Mouse (Mus musculus) C2C12 (cell line): ENCODE data around the gene Eif1ad. TPM values are rescaled to one million over a fixed set of nuclear protein-coding genes. Genes with fewer than 3 reads are reported as not detected.
"Not testable (repeated sequence)": the region's sequence is repeated elsewhere in the genome, so short reads cannot be mapped to it uniquely, and the experiment has no call there.

Experiments used
- H3K27me3 ChIP-seq: one replicate; pipeline ENCODE4 v1.6.1; 2011; ENCODE audit not compliant: control insufficient read depth, insufficient read depth, insufficient read length
- H3K36me3 ChIP-seq: one replicate; pipeline ENCODE4 v1.6.1; 2011; ENCODE audit not compliant: control insufficient read depth, insufficient read depth
- H3K4me3 ChIP-seq: one replicate; pipeline ENCODE4 v1.5.1; 2011; ENCODE audit warnings: mild to moderate bottlenecking, control low read depth; ENCODE audit not compliant: poor library complexity, insufficient read depth, severe bottlenecking
- H3K79me2 ChIP-seq: one replicate; pipeline ENCODE4 v1.6.1; 2011; ENCODE audit not compliant: control insufficient read depth, insufficient read depth
- H3K79me3 ChIP-seq: one replicate; pipeline ENCODE4 v1.6.1; 2011; ENCODE audit warnings: low read depth, control low read depth
- H3ac ChIP-seq: one replicate; pipeline ENCODE3; 2011; ENCODE audit warnings: low read depth; ENCODE audit not compliant: control insufficient read depth, insufficient read length
- CEBPB ChIP-seq: IDR thresholded peaks from one replicate; pipeline ENCODE4 v1.6.1; 2011; ENCODE audit warnings: low read depth, mild to moderate bottlenecking, control low read depth, moderate library complexity
- CTCF ChIP-seq: IDR thresholded peaks from one replicate; pipeline ENCODE4 v1.5.1; 2011; ENCODE audit not compliant: control insufficient read depth, insufficient read depth, insufficient read length
- FOSL1 ChIP-seq: IDR thresholded peaks from one replicate; pipeline ENCODE4 v1.8.0; 2011; ENCODE audit warnings: mild to moderate bottlenecking, low read length; ENCODE audit not compliant: poor library complexity, insufficient read depth, severe bottlenecking
- MAX ChIP-seq: IDR thresholded peaks from one replicate; pipeline ENCODE4 v1.6.1; 2011; ENCODE audit warnings: mild to moderate bottlenecking, control low read depth
- MYOD1 ChIP-seq: IDR thresholded peaks from one replicate; pipeline ENCODE4 v1.6.1; 2011; ENCODE audit warnings: low read depth; ENCODE audit not compliant: control insufficient read depth, insufficient read length
- MYOG ChIP-seq: IDR thresholded peaks from one replicate; pipeline ENCODE4 v1.6.1; 2011; ENCODE audit not compliant: control insufficient read depth, insufficient read length; ENCODE audit errors: extremely low read depth
- USF1 ChIP-seq: IDR thresholded peaks from one replicate; pipeline ENCODE4 v1.6.1; 2011; ENCODE audit warnings: low read depth, mild to moderate bottlenecking, control low read depth, moderate library complexity
- polyA plus RNA-seq: library from polyadenylated mRNA; unstranded; fragments of >200 nt; fragmentation: generic; extraction: Trizol; gene quantifications from one replicate; pipeline ENCODE4 v1.2.1, GENCODE M21; 2012; ENCODE audit warnings: missing spikeins

Eif1ad gene
- polyA plus RNA-seq, 1 experiment, result 48.5 TPM

GRCm38 (mm10) chr19:5394168-5394567 lies 27.6 kb downstream of the Eif1ad start:
- Histone ChIP-seq H3K27me3 (no peaks in the 10 kb centered on the region), H3ac (no peak overlapping the region), H3K4me3 (no peak overlapping the region), H3K79me2 (peaks cover 11% of the 10 kb centered on the region), H3K36me3 (no peaks in the 10 kb centered on the region), H3K79me3 (peaks cover 3% of the 10 kb centered on the region)
- TF ChIP-seq CTCF (no peak), FOSL1 (no peak), CEBPB (no peak), USF1 (no peak), MYOG (no peak), MAX (no peak), MYOD1 (no peak)

- Histone ChIP-seq H3K27me3 (no peaks in the 10 kb centered on the region), H3K4me3 (no peak overlapping the region), H3K79me2 (no peaks in the 10 kb centered on the region), H3ac (no peak overlapping the region), H3K79me3 (no peaks in the 10 kb centered on the region), H3K36me3 (no peaks in the 10 kb centered on the region)
- TF ChIP-seq CTCF, result no peak
- no peak for TF ChIP-seq MYOD1
- no peak for TF ChIP-seq MAX
- no peak for TF ChIP-seq FOSL1
- TF ChIP-seq CEBPB, result no peak
- TF ChIP-seq MYOG, result no peak
- no peak for TF ChIP-seq USF1
These were observed 28.8 kb downstream of the Eif1ad start for GRCm38 (mm10) chr19:5395371-5395770.

- H3K79me3 ChIP-seq, H3K36me3 ChIP-seq, H3K4me3 ChIP-seq, H3K79me2 ChIP-seq, H3ac ChIP-seq, H3K27me3 ChIP-seq: not testable (repeated sequence)
These were observed 34.5 kb downstream of the Eif1ad start for GRCm38 (mm10) chr19:5401073-5401472.

GRCm38 (mm10) chr19:5402293-5402692 lies 35.8 kb downstream of the Eif1ad start, which contains the start of gene Tsga10ip:
TSS of gene Tsga10ip (minus strand) at chr19:5402526.
- TF ChIP-seq FOSL1 (no peak), MYOD1 (no peak), CTCF (no peak), MAX (no peak), MYOG (no peak)
- Histone ChIP-seq H3K27me3 (no peaks in the 10 kb centered on the region), H3K79me2 (no peaks in the 10 kb centered on the region)

GRCm38 (mm10) chr19:5405924-5406323 lies 39.4 kb downstream of the Eif1ad start:
- no peak overlapping the region for H3K4me3 ChIP-seq
- H3K79me2 ChIP-seq, result no peaks in the 10 kb centered on the region
- H3K27me3 ChIP-seq, result no peaks in the 10 kb centered on the region
- TF ChIP-seq MYOD1 (no peak), MAX (no peak), MYOG (no peak), CEBPB (no peak), CTCF (no peak), USF1 (no peak), FOSL1 (no peak)
- no peaks in the 10 kb centered on the region for H3K79me3 ChIP-seq
- H3ac ChIP-seq, result no peak overlapping the region
- no peaks in the 10 kb centered on the region for H3K36me3 ChIP-seq

More at GRCm38 (mm10) chr19:5402293-5402692, 35.8 kb downstream of the Eif1ad start, which contains the start of gene Tsga10ip:
- Histone ChIP-seq H3K36me3 (no peaks in the 10 kb centered on the region), H3K79me3 (no peaks in the 10 kb centered on the region), H3K4me3 (no peak within 1 kb of the TSS), H3ac (no peak within 1 kb of the TSS)

GRCm38 (mm10) chr19:5406531-5407126 lies 40.1 kb downstream of the Eif1ad start:
- H3ac ChIP-seq, H3K27me3 ChIP-seq, H3K4me3 ChIP-seq, H3K79me3 ChIP-seq, H3K36me3 ChIP-seq, H3K79me2 ChIP-seq: not testable (repeated sequence)
